Mouse (Mus musculus): ENCODE measurements at regions not wholly inside any gene's neighbourhood (a gene's known extent, or its start where the extent isn't known, plus 50 kb on each side); places are given as distances from the start of the nearest gene placed in this dataset.

GRCm38 (mm10) chr6:103421013-103421933 is 89.1 kb upstream of the Chl1 start:
- no peak for DNase-seq

- DNase-seq, result no peak
Observed at GRCm38 (mm10) chr6:103430933-103431594, 79.3 kb upstream of the Chl1 start.

- DNase-seq, result no peak
Observed at GRCm38 (mm10) chr6:103431595-103431957, 78.8 kb upstream of the Chl1 start.
